Mouse (Mus musculus) embryonic facial prominence, embryonic 15.5 days (tissue): ENCODE results near the gene Pigx. TPM values are rescaled to one million over a fixed set of nuclear protein-coding genes. Genes with fewer than 3 reads are reported as not detected.
"Not testable (repeated sequence)": the region's sequence is repeated elsewhere in the genome, so short reads cannot be mapped to it uniquely, and the experiment has no call there.

ENCODE experiments used
- ATAC-seq: fragments of 200-750 bp; cut with Nextera tagmentation; 2 replicates; pipeline ENCODE4 v1.8.0; 2017; ENCODE audit warnings: low read depth, moderate TSS enrichment; ENCODE audit not compliant: insufficient number of reproducible peaks, low FRiP score, low TSS enrichment
- H3K27ac ChIP-seq: fragments of 300-500 bp; sonication (generic); replicated peaks from 2 replicates; pipeline ENCODE4 v1.5.1; 2015; ENCODE audit warnings: mild to moderate bottlenecking, inconsistent platforms
- H3K27me3 ChIP-seq: fragments of 300-500 bp; sonication (generic); 2 replicates; pipeline ENCODE4 v1.6.1; 2015; ENCODE audit warnings: inconsistent platforms
- H3K36me3 ChIP-seq: fragments of 300-500 bp; sonication (generic); 2 replicates; pipeline ENCODE4 v1.6.1; 2015; ENCODE audit warnings: mild to moderate bottlenecking, inconsistent platforms
- H3K4me1 ChIP-seq: fragments of 300-500 bp; sonication (generic); 2 replicates; pipeline ENCODE4 v1.6.1; 2015; ENCODE audit warnings: inconsistent platforms
- H3K4me2 ChIP-seq: fragments of 300-500 bp; sonication (generic); replicated peaks from 2 replicates; pipeline ENCODE4 v1.6.1; 2015; ENCODE audit warnings: mild to moderate bottlenecking, inconsistent platforms
- H3K4me3 ChIP-seq: fragments of 300-500 bp; sonication (generic); replicated peaks from 2 replicates; pipeline ENCODE4 v1.5.1; 2015; ENCODE audit warnings: mild to moderate bottlenecking, inconsistent platforms
- H3K9ac ChIP-seq: fragments of 300-500 bp; sonication (generic); 2 replicates; pipeline ENCODE4 v1.6.1; 2015; ENCODE audit warnings: inconsistent platforms
- H3K9me3 ChIP-seq: fragments of 300-500 bp; sonication (generic); replicated peaks from 2 replicates; pipeline ENCODE4 v1.6.1; 2016; ENCODE audit warnings: inconsistent platforms
- WGBS: fragments of 180-500 bp; shearing (Covaris S2); methylation state at CpG from one replicate; pipeline ENCODE4 v1.1.7; 2015; 5-methylcytosine and 5-hydroxymethylcytosine counted together
- polyA plus RNA-seq: library from polyadenylated mRNA; unstranded; fragments of >200 nt; fragmentation: Nextera tagmentation; extraction: Ambion mirVana; gene quantifications from 2 replicates; pipeline ENCODE4 v1.2.1, GENCODE M21; 2015

Pigx gene
- polyA plus RNA-seq, 1 experiment from 2014 or later, result 87.5 TPM

GRCm38 (mm10) chr16:32077648-32078407 lies 21.7 kb downstream of the Pigx start:
- H3K4me2 ChIP-seq, result peak overlapping the region; percentile 61
- H3K4me1 ChIP-seq, result peaks cover 17% of the 10 kb centered on the region
- H3K36me3 ChIP-seq, result no peaks in the 10 kb centered on the region
- H3K9me3 ChIP-seq, result no peaks in the 10 kb centered on the region
- WGBS, result 5% methylated on average over 13 of the region's 13 CpGs
- no peaks in the 10 kb centered on the region for H3K27me3 ChIP-seq
- H3K9ac ChIP-seq, result peak overlapping the region; percentile 97
- ATAC-seq, result no peak
- peak overlapping the region; percentile 94 for H3K4me3 ChIP-seq
- H3K27ac ChIP-seq, result peak overlapping the region; percentile 96

GRCm38 (mm10) chr16:32076406-32076805 lies 23.1 kb downstream of the Pigx start:
- H3K4me2 ChIP-seq, result no peak overlapping the region
- H3K27me3 ChIP-seq, result no peaks in the 10 kb centered on the region
- WGBS, result 43% methylated on average over 3 of the region's 3 CpGs
- no peak overlapping the region for H3K9ac ChIP-seq
- H3K27ac ChIP-seq, result no peak overlapping the region
- peaks cover 17% of the 10 kb centered on the region for H3K4me1 ChIP-seq
- no peaks in the 10 kb centered on the region for H3K9me3 ChIP-seq
- H3K36me3 ChIP-seq, result no peaks in the 10 kb centered on the region
- H3K4me3 ChIP-seq, result no peak overlapping the region
- no peak for ATAC-seq

GRCm38 (mm10) chr16:32075762-32076161 lies 23.8 kb downstream of the Pigx start:
- Histone ChIP-seq H3K4me2 (no peak overlapping the region), H3K9ac (no peak overlapping the region), H3K27ac (no peak overlapping the region), H3K4me3 (no peak overlapping the region), H3K27me3 (no peaks in the 10 kb centered on the region), H3K36me3 (no peaks in the 10 kb centered on the region), H3K4me1 (peaks cover 17% of the 10 kb centered on the region), H3K9me3 (no peaks in the 10 kb centered on the region)
- no peak for ATAC-seq
- 36% methylated on average over 1 of the region's 1 CpGs for WGBS

- H3K4me1 ChIP-seq, H3K4me2 ChIP-seq, ATAC-seq, H3K4me3 ChIP-seq, H3K27me3 ChIP-seq, H3K36me3 ChIP-seq, H3K9me3 ChIP-seq, H3K27ac ChIP-seq, H3K9ac ChIP-seq: not testable (repeated sequence)
- WGBS, result 49% methylated on average over 4 of the region's 4 CpGs
Measured at GRCm38 (mm10) chr16:32070070-32070469, 29.5 kb downstream of the Pigx start.

- no peaks in the 10 kb centered on the region for H3K9me3 ChIP-seq
- no peak overlapping the region for H3K4me2 ChIP-seq
- no peaks in the 10 kb centered on the region for H3K4me1 ChIP-seq
- no peaks in the 10 kb centered on the region for H3K27me3 ChIP-seq
- H3K9ac ChIP-seq, result no peak overlapping the region
- ATAC-seq, result no peak; the same call in 1 of the 2 replicates
- H3K27ac ChIP-seq, result no peak overlapping the region
- 77% methylated on average over 12 of the region's 12 CpGs for WGBS
- no peaks in the 10 kb centered on the region for H3K36me3 ChIP-seq
- H3K4me3 ChIP-seq, result no peak overlapping the region
Measured at GRCm38 (mm10) chr16:32068389-32069300, 30.9 kb downstream of the Pigx start.

- WGBS, result 64% methylated on average over 1 of the region's 1 CpGs
- 0 out of 2 replicates have a peak, but pooled peaks have one; percentile 34 for ATAC-seq
Measured at GRCm38 (mm10) chr16:32066899-32067298, 32.6 kb downstream of the Pigx start.

GRCm38 (mm10) chr16:32063900-32064299 lies 35.6 kb downstream of the Pigx start:
- WGBS, result 77% methylated on average over 7 of the region's 7 CpGs
- Histone ChIP-seq H3K4me1 (0 out of 2 replicates have a peak, but pooled peaks cover 3% of the 10 kb centered on the region), H3K27me3 (no peaks in the 10 kb centered on the region), H3K36me3 (no peaks in the 10 kb centered on the region), H3K4me3 (no peak overlapping the region), H3K9me3 (no peaks in the 10 kb centered on the region), H3K4me2 (no peak overlapping the region), H3K9ac (no peak overlapping the region), H3K27ac (no peak overlapping the region)
- no peak for ATAC-seq

More at GRCm38 (mm10) chr16:32066899-32067298, 32.6 kb downstream of the Pigx start:
- no peak overlapping the region for H3K4me3 ChIP-seq
- no peak overlapping the region for H3K4me2 ChIP-seq
- no peaks in the 10 kb centered on the region for H3K4me1 ChIP-seq
- no peak overlapping the region for H3K27ac ChIP-seq
- H3K36me3 ChIP-seq, result no peaks in the 10 kb centered on the region
- no peaks in the 10 kb centered on the region for H3K27me3 ChIP-seq
- H3K9ac ChIP-seq, result no peak overlapping the region
- no peaks in the 10 kb centered on the region for H3K9me3 ChIP-seq

GRCm38 (mm10) chr16:32062226-32062625 lies 37.3 kb downstream of the Pigx start:
- Histone ChIP-seq H3K4me1 (0 out of 2 replicates have a peak, but pooled peaks cover 3% of the 10 kb centered on the region), H3K27me3 (no peaks in the 10 kb centered on the region), H3K36me3 (no peaks in the 10 kb centered on the region), H3K4me3 (no peak overlapping the region), H3K27ac (no peak overlapping the region), H3K9ac (no peak overlapping the region), H3K4me2 (no peak overlapping the region), H3K9me3 (no peaks in the 10 kb centered on the region)
- WGBS, result 87% methylated on average over 2 of the region's 2 CpGs
- no peak for ATAC-seq

GRCm38 (mm10) chr16:32059840-32060523 lies 39.6 kb downstream of the Pigx start:
- Histone ChIP-seq H3K27ac (no peak overlapping the region), H3K4me1 (0 out of 2 replicates have a peak, but pooled peaks cover 3% of the 10 kb centered on the region), H3K4me2 (no peak overlapping the region), H3K36me3 (no peaks in the 10 kb centered on the region; the same call in 1 of the 2 replicates), H3K9me3 (no peaks in the 10 kb centered on the region), H3K27me3 (no peaks in the 10 kb centered on the region), H3K9ac (no peak overlapping the region), H3K4me3 (no peak overlapping the region)
- 69% methylated on average over 6 of the region's 6 CpGs for WGBS
- no peak for ATAC-seq

- no peaks in the 10 kb centered on the region for H3K9me3 ChIP-seq
- no peak overlapping the region for H3K27ac ChIP-seq
- H3K36me3 ChIP-seq, result no peaks in the 10 kb centered on the region; the same call in 1 of the 2 replicates
- H3K27me3 ChIP-seq, result no peaks in the 10 kb centered on the region
- H3K4me2 ChIP-seq, result no peak overlapping the region
- 0 out of 2 replicates have a peak, but pooled peaks cover 3% of the 10 kb centered on the region for H3K4me1 ChIP-seq
- H3K9ac ChIP-seq, result no peak overlapping the region
- WGBS, result 73% methylated on average over 5 of the region's 5 CpGs
- ATAC-seq, result no peak
- no peak overlapping the region for H3K4me3 ChIP-seq
Measured at GRCm38 (mm10) chr16:32058817-32059216, 40.7 kb downstream of the Pigx start.

GRCm38 (mm10) chr16:32042367-32042766 lies 57.2 kb downstream of the Pigx start:
- H3K4me3 ChIP-seq, result no peak overlapping the region
- H3K9ac ChIP-seq, result no peak overlapping the region
- H3K27ac ChIP-seq, result no peak overlapping the region
- H3K4me2 ChIP-seq, result no peak overlapping the region
- no peak for ATAC-seq
- no peaks in the 10 kb centered on the region for H3K9me3 ChIP-seq
- WGBS, result 92% methylated on average over 4 of the region's 4 CpGs
- H3K4me1 ChIP-seq, result no peaks in the 10 kb centered on the region
- peaks cover 65% of the 10 kb centered on the region for H3K36me3 ChIP-seq
- H3K27me3 ChIP-seq, result no peaks in the 10 kb centered on the region
